ENCODE assay signal across 22 mouse cellular contexts in the genomic region with DNA sequence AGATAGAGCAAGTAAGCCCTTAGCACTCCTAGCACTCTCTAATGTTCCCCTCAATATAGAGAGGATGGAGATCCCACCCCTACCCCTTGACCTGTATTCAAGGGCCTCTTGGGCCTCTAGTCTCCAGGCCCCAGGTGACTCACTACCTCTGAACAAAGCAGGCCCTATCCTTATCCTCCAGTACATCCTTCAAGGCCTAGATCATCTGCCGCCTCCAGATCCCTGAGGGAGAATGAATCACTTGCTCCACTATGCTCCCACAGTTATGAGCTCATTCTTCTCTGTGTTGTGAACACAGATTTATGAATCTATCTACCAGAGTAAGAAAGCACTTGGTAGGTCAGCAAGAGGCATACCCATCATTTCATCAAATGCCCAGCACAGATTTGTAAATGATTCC. TPM values are rescaled to one million over a fixed set of nuclear protein-coding genes. Genes with fewer than 3 reads are reported as not detected.
A peak's percentile ranks its signal among the peaks of the same experiment; 100 is the strongest.
DNase-seq lines count a peak whose midpoint lies in the region; ATAC-seq and TF ChIP-seq lines count a peak whose summit lies in the region.
"Had no signal": no experiment of that assay in that cellular context is flagged by ENCODE, and none has a peak within 500 bp of the region (broad histone marks: within the 10 kb centered on the region; RNA-seq: fewer than 3 reads in every experiment).

No protein-coding gene starts in this region.

- H3K9me3 ChIP-seq in midbrain, postnatal 0 days (ENCODE audit: low read length): no peaks in the 10 kb centered on the region
- H3K9me3 ChIP-seq: embryonic facial prominence, embryonic 15.5 days; forebrain, embryonic 13.5 days; heart, embryonic 12.5 days; hindbrain, embryonic 13.5 days had no signal

- no peak overlapping the region for H3K9ac ChIP-seq in midbrain, postnatal 0 days (replicated peaks; ENCODE audit: low read length, poor library complexity, severe bottlenecking)
- H3K9ac ChIP-seq: embryonic facial prominence, embryonic 15.5 days; forebrain, embryonic 13.5 days; heart, embryonic 12.5 days; hindbrain, embryonic 13.5 days; liver, embryonic 14.5 days had no signal

- 100% methylated on average over 1 of the region's 1 CpGs for WGBS in midbrain, postnatal 0 days

- H3K4me2 ChIP-seq in midbrain, postnatal 0 days (ENCODE audit: low read depth, low read length, poor library complexity, severe bottlenecking): no peak overlapping the region
- H3K4me2 ChIP-seq: embryonic facial prominence, embryonic 15.5 days; forebrain, embryonic 13.5 days; heart, embryonic 12.5 days; hindbrain, embryonic 13.5 days; midbrain, embryonic 11.5 days had no signal

- H3K4me3 ChIP-seq in midbrain, postnatal 0 days (ENCODE audit: low read depth, low read length): no peak overlapping the region
- H3K4me3 ChIP-seq: embryonic facial prominence, embryonic 15.5 days; forebrain, embryonic 13.5 days; heart, embryonic 12.5 days; hindbrain, embryonic 13.5 days had no signal

- no peak overlapping the region for H3K27ac ChIP-seq in midbrain, postnatal 0 days (ENCODE audit: low read depth, low read length)
- H3K27ac ChIP-seq: embryonic facial prominence, embryonic 15.5 days; forebrain, embryonic 13.5 days; hindbrain, embryonic 13.5 days; liver, embryonic 14.5 days had no signal

- H3K4me1 ChIP-seq in midbrain, postnatal 0 days (ENCODE audit: insufficient read depth, low read length): no peaks in the 10 kb centered on the region
- H3K4me1 ChIP-seq: embryonic facial prominence, embryonic 15.5 days; hindbrain, embryonic 13.5 days had no signal

- no peak for ATAC-seq in midbrain, postnatal 0 days (ENCODE audit: low FRiP score)
- ATAC-seq: CD4-positive, CD25-positive, alpha-beta regulatory T cell, adult 4 months; forebrain, embryonic 13.5 days; inflammation-experienced regulatory T-cells, adult 6 months had no signal

- H3K27me3 ChIP-seq in midbrain, postnatal 0 days (ENCODE audit: insufficient read depth, low read length): no peaks in the 10 kb centered on the region
- H3K27me3 ChIP-seq: embryonic facial prominence, embryonic 15.5 days; forebrain, embryonic 13.5 days; hindbrain, embryonic 13.5 days had no signal

- peak; percentile 5 for DNase-seq in gastrocnemius, adult 18-20 months (ENCODE audit: low spot score)
- DNase-seq in gastrocnemius, postnatal 14 days: no peak
- DNase-seq in 3134 (ENCODE audit: extremely low read depth, insufficient read length, low spot score): peak; percentile 41
- peak; percentile 96 for DNase-seq in 3T3-L1 (ENCODE audit: low read depth, low spot score)
- peak; percentile 42 to 60 for DNase-seq in left cerebral cortex, adult 9 months (ENCODE audit: low spot score in 2 of 2)
- no peak for DNase-seq in midbrain, postnatal 0 days (ENCODE audit: low spot score)
- DNase-seq in layer of hippocampus, postnatal 14 days (ENCODE audit: low spot score in 2 of 2): no peak
- DNase-seq: cerebellum, adult 18-20 months; cerebellum, postnatal 36 days; kidney, adult 2 months; kidney, postnatal 14 days; spleen, adult 18-20 months; thymus, adult 2 months had no signal

- H3K36me3 ChIP-seq in midbrain, postnatal 0 days (ENCODE audit: insufficient read depth, low read length): no peaks in the 10 kb centered on the region
- H3K36me3 ChIP-seq: embryonic facial prominence, embryonic 15.5 days; heart, embryonic 12.5 days; hindbrain, embryonic 13.5 days had no signal

- intact Hi-C loops in gastrocnemius, postnatal 14 days (cut with DNase I; ENCODE audit: low total_unique reads): no loop called here

- TF ChIP-seq CTCF in midbrain, postnatal 0 days (IDR thresholded peaks at IDR 0.05): no peak

RNA-seq across cellular contexts. Expression of gene Trabd2b, which starts 46.7 kb away (rescaled TPM):
- total RNA-seq in gastrocnemius, adult 18-20 months (2021): 1 to 10 TPM in 1 of 2 experiments, under 1 TPM in 1; 0.96 to 2.0 TPM
- total RNA-seq in gastrocnemius, postnatal 14 days (2021): 1 to 10 TPM; 1.6 to 2.2 TPM
- 1.8 and 2.0 TPM in 2 replicates for total RNA-seq in midbrain, postnatal 0 days (2014; rRNA removed)
- polyA plus RNA-seq in midbrain, postnatal 0 days (2015; fragmentation: Nextera tagmentation; extraction: Ambion mirVana): 0.48 and 0.54 TPM in 2 replicates
- total RNA-seq in layer of hippocampus, postnatal 14 days (2021): 1 to 10 TPM; 1.1 TPM
- total RNA-seq: granulocyte monocyte progenitor cell, adult 5-6 weeks had no signal
- polyA plus RNA-seq: CD4-positive, CD25-positive, alpha-beta regulatory T cell, adult 4 months; inflammation-experienced regulatory T-cells, adult 6 months had no signal

Comparison
In these comparisons a context has a peak if more than half of its experiments do, and no peak if none do; other contexts are left out.
1. DNase-seq: peak in gastrocnemius, adult 18-20 months (single experiment), 3134 (single experiment), 3T3-L1 (single experiment) and left cerebral cortex, adult 9 months (2 of 2); none in gastrocnemius, postnatal 14 days (single experiment), midbrain, postnatal 0 days (single experiment) and layer of hippocampus, postnatal 14 days (0 of 2).